In genomic region chr1:35959729-35960128, GRCm38 (mm10) we compare ENCODE assay signal across 12 mouse cellular contexts.
DNase-seq lines count a peak whose midpoint lies in the region.
"Had no signal": no experiment of that assay in that cellular context is flagged by ENCODE, and none has a peak within 500 bp of the region (broad histone marks: within the 10 kb centered on the region; RNA-seq: fewer than 3 reads in every experiment).

No protein-coding gene starts in this region.

- DNase-seq in cerebellum, adult 11 months, result peak; percentile 74
- peak; percentile 81 to 88 for DNase-seq in cerebellum, adult 18-20 months
- DNase-seq in cerebellum, adult 9-11 months, result peak; percentile 91
- DNase-seq in cerebellum, postnatal 36 days, result peak; percentile 79 to 85
- no peak for DNase-seq in adrenal gland, postnatal 10 days
- no peak for DNase-seq in right cerebral cortex, postnatal 36 days (ENCODE audit: low spot score in 2 of 2)
- DNase-seq in urinary bladder, postnatal 14 days (ENCODE audit: low spot score), result no peak
- DNase-seq: adrenal gland, adult 8-10 months; embryo, embryonic 11 days; gastrocnemius, adult 2 months; gastrocnemius, postnatal 25 days; kidney, adult 18-20 months had no signal

Comparison
In these comparisons a context has a peak if more than half of its experiments do, and no peak if none do; other contexts are left out.
1. DNase-seq: peak in cerebellum, adult 11 months (single experiment), cerebellum, adult 18-20 months (2 of 2), cerebellum, adult 9-11 months (single experiment) and cerebellum, postnatal 36 days (2 of 2); none in adrenal gland, postnatal 10 days (single experiment), right cerebral cortex, postnatal 36 days (0 of 2) and urinary bladder, postnatal 14 days (single experiment).